In genomic region chr1:74005020-74005419, GRCm38 (mm10) we compare ENCODE assay signal across 11 mouse cellular contexts.
DNase-seq lines count a peak whose midpoint lies in the region; ATAC-seq lines count a peak whose summit lies in the region.
"Had no signal": no experiment of that assay in that cellular context is flagged by ENCODE, and none has a peak within 500 bp of the region (broad histone marks: within the 10 kb centered on the region; RNA-seq: fewer than 3 reads in every experiment).

No protein-coding gene starts in this region.

- H3K9me3 ChIP-seq in intestine, embryonic 15.5 days = no peaks in the 10 kb centered on the region

- H3K36me3 ChIP-seq in intestine, embryonic 15.5 days = no peaks in the 10 kb centered on the region

- DNase-seq in ovary, postnatal 36 days (ENCODE audit: low spot score) = peak; percentile 46
- no peak for DNase-seq in ovary, postnatal 10 days (ENCODE audit: low spot score)
- peak; percentile 67 for DNase-seq in heart, adult 8-10 months (ENCODE audit: low spot score)
- DNase-seq in kidney, postnatal 10 days = peak; percentile 76
- DNase-seq in T-cell, adult 2 months (ENCODE audit: low spot score) = no peak
- no peak for DNase-seq in frontal cortex, postnatal 10 days (ENCODE audit: low spot score in 2 of 2)
- DNase-seq: lung, embryonic 14.5 days; thymus, postnatal 25 days had no signal

- no peak overlapping the region for H3K9ac ChIP-seq in intestine, embryonic 15.5 days
- H3K9ac ChIP-seq: lung, embryonic 14.5 days had no signal

- peaks cover 43% of the 10 kb centered on the region for H3K4me1 ChIP-seq in intestine, embryonic 15.5 days (replicated peaks)

- H3K4me3 ChIP-seq in intestine, embryonic 15.5 days (replicated peaks) = no peak overlapping the region
- H3K4me3 ChIP-seq: erythroblast, embryonic 14.5 days had no signal

- no peak for ATAC-seq in intestine, embryonic 15.5 days

- no peaks in the 10 kb centered on the region for H3K27me3 ChIP-seq in intestine, embryonic 15.5 days (replicated peaks)

- H3K27ac ChIP-seq in intestine, embryonic 15.5 days = no peak overlapping the region
- H3K27ac ChIP-seq: kidney, postnatal 0 days had no signal

- WGBS in intestine, embryonic 15.5 days = 74% methylated on average over 3 of the region's 3 CpGs

- no peak overlapping the region for H3K4me2 ChIP-seq in intestine, embryonic 15.5 days (replicated peaks)
- H3K4me2 ChIP-seq: lung, embryonic 14.5 days had no signal

Comparison
In these comparisons a context has a peak if more than half of its experiments do, and no peak if none do; other contexts are left out.
1. DNase-seq: peak in ovary, postnatal 36 days (single experiment), heart, adult 8-10 months (single experiment) and kidney, postnatal 10 days (single experiment); none in ovary, postnatal 10 days (single experiment), T-cell, adult 2 months (single experiment) and frontal cortex, postnatal 10 days (0 of 2).